Mouse (Mus musculus) urinary bladder, postnatal 14 days (tissue): Measurements from ENCODE around the gene Ankrd10.
"Not testable (repeated sequence)": the region's sequence is repeated elsewhere in the genome, so short reads cannot be mapped to it uniquely, and the experiment has no call there.

Source experiments
- DNase-seq: peaks from one replicate; pipeline ENCODE4 v3.0.0; 2021; ENCODE audit warnings: low spot score

The Ankrd10 gene

GRCm38 (mm10) chr8:11635611-11636081 lies at the start of gene Ankrd10:
Gene Ankrd10, minus strand, starts transcription at chr8:11635757.
- peak; percentile 97 for DNase-seq

- DNase-seq = no peak
These were observed 49.0 kb upstream of the Ankrd10 start for GRCm38 (mm10) chr8:11684558-11684957.

- DNase-seq = no peak
These were observed 32.8 kb upstream of the Ankrd10 start for GRCm38 (mm10) chr8:11668308-11668707.

- not testable (repeated sequence) for DNase-seq
These were observed 30.6 kb upstream of the Ankrd10 start for GRCm38 (mm10) chr8:11666023-11666716.

GRCm38 (mm10) chr8:11661969-11662368 lies 26.4 kb upstream of the Ankrd10 start:
- DNase-seq = no peak

- DNase-seq = no peak
These were observed 14.5 kb upstream of the Ankrd10 start for GRCm38 (mm10) chr8:11650021-11650420.

GRCm38 (mm10) chr8:11643123-11643522 lies 7.6 kb upstream of the Ankrd10 start:
- DNase-seq = peak; percentile 46

GRCm38 (mm10) chr8:11640606-11641005 lies 5.0 kb upstream of the Ankrd10 start:
- DNase-seq = no peak

- no peak for DNase-seq
These were observed 2.0 kb upstream of the Ankrd10 start for GRCm38 (mm10) chr8:11637531-11637930.

GRCm38 (mm10) chr8:11636324-11637057 lies 934 bp upstream of the Ankrd10 start:
- peak; percentile 90 for DNase-seq

GRCm38 (mm10) chr8:11635012-11635577 lies 462 bp downstream of the Ankrd10 start:
- peak; percentile 83 for DNase-seq

GRCm38 (mm10) chr8:11634331-11635011 lies 1.1 kb downstream of the Ankrd10 start:
- no peak for DNase-seq

- DNase-seq = peak; percentile 62
These were observed 2.1 kb downstream of the Ankrd10 start for GRCm38 (mm10) chr8:11633414-11633813.

GRCm38 (mm10) chr8:11632406-11632805 lies 3.2 kb downstream of the Ankrd10 start:
- DNase-seq = peak; percentile 71

GRCm38 (mm10) chr8:11629206-11629605 lies 6.4 kb downstream of the Ankrd10 start:
- DNase-seq = no peak

GRCm38 (mm10) chr8:11628506-11629132 lies 6.9 kb downstream of the Ankrd10 start:
- DNase-seq = peak; percentile 56

- DNase-seq = no peak
These were observed 7.8 kb downstream of the Ankrd10 start for GRCm38 (mm10) chr8:11627717-11628116.

- DNase-seq = no peak
These were observed 10.5 kb downstream of the Ankrd10 start for GRCm38 (mm10) chr8:11625084-11625483.

GRCm38 (mm10) chr8:11619091-11619490 lies 16.5 kb downstream of the Ankrd10 start:
- no peak for DNase-seq

- DNase-seq = no peak
These were observed 17.5 kb downstream of the Ankrd10 start for GRCm38 (mm10) chr8:11618063-11618462.

- peak; percentile 40 for DNase-seq
These were observed 19.3 kb downstream of the Ankrd10 start for GRCm38 (mm10) chr8:11616294-11616693.
